Mouse (Mus musculus) CD4-positive, CD25-positive, alpha-beta regulatory T cell, adult 4 months (primary cell): Measurements from ENCODE around the gene Ngfr. TPM values are rescaled to one million over a fixed set of nuclear protein-coding genes. Genes with fewer than 3 reads are reported as not detected.

ENCODE experiments used
- polyA plus RNA-seq, 2 experiments: library from polyadenylated mRNA; unstranded; fragments of 100-300 nt; shearing (Covaris generic); gene quantifications; one replicate each; pipeline ENCODE4 v1.2.1; 2017

The Ngfr gene
- polyA plus RNA-seq, 2 experiments from 2014 or later, result not detected

Other genes with a start within 250 kb of the Ngfr start
- gene Slc35b1, start 203.0 kb downstream of the Ngfr start, polyA plus RNA-seq, result 10 to 100 TPM; 53.8 to 61.1 TPM
- 100 to 1,000 TPM; 176 to 230 TPM for gene Spop, start 173.7 kb downstream of the Ngfr start, polyA plus RNA-seq
- not detected for gene Nxph3, start 73.2 kb downstream of the Ngfr start, polyA plus RNA-seq
- 100 to 1,000 TPM; 132 to 177 TPM for gene Phb, start 79.2 kb upstream of the Ngfr start, polyA plus RNA-seq
- 10 to 100 TPM; 15.1 to 21.3 TPM for gene Zfp652, start 124.9 kb upstream of the Ngfr start, polyA plus RNA-seq
- gene B130006D01Rik, start 135.9 kb upstream of the Ngfr start, polyA plus RNA-seq, result 1 to 10 TPM; 7.5 to 8.6 TPM
- gene Phospho1, start 236.8 kb upstream of the Ngfr start, polyA plus RNA-seq, result not detected
- gene Gngt2, start 249.5 kb upstream of the Ngfr start, polyA plus RNA-seq, result 10 to 100 TPM; 56.7 to 64.5 TPM